Mouse (Mus musculus): ENCODE measurements around the gene Fhdc1. TPM values are rescaled to one million over a fixed set of nuclear protein-coding genes. Genes with fewer than 3 reads are reported as not detected.

Gene Fhdc1
- polyA plus RNA-seq, 1 experiment from 2014 or later: 5.5 TPM

DNA sequence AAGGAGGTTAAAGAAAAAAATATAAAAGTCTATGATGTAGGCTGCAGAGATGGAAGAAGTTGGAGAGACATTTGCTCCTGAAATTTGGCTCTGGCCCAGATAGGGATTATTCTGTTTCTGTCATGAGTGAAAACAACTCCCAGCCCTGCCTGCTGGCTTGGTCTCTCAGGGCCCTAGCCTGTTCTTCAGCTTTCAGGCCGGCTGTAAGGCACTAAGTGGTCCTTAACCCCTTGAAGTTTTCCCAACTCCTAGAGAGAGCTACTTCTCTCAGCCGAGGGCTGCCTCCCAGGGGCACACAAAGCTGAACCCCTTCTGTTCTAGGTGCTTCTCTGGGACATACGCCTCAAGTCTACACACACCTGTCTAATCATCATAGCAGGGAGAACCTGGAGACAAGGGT is 7.7 kb downstream of the Fhdc1 start:
- no peaks in the 10 kb centered on the region for H3K9me3 ChIP-seq
- no peak overlapping the region for H3K4me3 ChIP-seq
- no peak overlapping the region for H3K4me2 ChIP-seq
- no peak overlapping the region for H3K9ac ChIP-seq
- no peak for ATAC-seq (replicated peaks)
- H3K27me3 ChIP-seq (replicated peaks): peaks cover 11% of the 10 kb centered on the region; the same call in 1 of the 2 replicates
- no peak overlapping the region for H3K27ac ChIP-seq
- WGBS: 47% methylated on average over 3 of the region's 3 CpGs
- peaks cover 4% of the 10 kb centered on the region for H3K4me1 ChIP-seq
- H3K36me3 ChIP-seq (replicated peaks): no peaks in the 10 kb centered on the region

DNA sequence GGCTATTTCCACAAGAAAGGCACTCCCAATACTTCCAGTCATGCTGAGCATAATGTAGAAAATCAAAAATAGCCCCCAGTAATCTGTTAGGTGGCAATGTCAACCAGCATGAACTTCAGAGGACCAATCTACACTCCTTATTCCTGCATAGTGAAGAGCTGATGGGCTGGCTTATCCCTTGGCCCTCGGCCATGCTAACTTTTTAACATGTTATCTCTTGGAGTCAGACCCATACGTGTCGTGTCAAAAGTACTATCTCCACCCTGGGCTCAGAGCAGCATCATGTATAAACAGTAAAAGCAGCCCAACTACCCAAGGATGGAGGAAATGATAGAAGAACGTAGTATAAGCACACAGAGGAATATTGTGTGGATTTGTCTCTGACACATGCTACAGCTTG is 9.1 kb downstream of the Fhdc1 start:
- H3K4me1 ChIP-seq: peaks cover 4% of the 10 kb centered on the region
- no peak overlapping the region for H3K27ac ChIP-seq
- H3K9me3 ChIP-seq: no peaks in the 10 kb centered on the region
- H3K27me3 ChIP-seq (replicated peaks): no peaks in the 10 kb centered on the region
- WGBS: 90% methylated on average over 4 of the region's 4 CpGs
- H3K9ac ChIP-seq: no peak overlapping the region
- no peaks in the 10 kb centered on the region for H3K36me3 ChIP-seq (replicated peaks)
- ATAC-seq (replicated peaks): no peak
- H3K4me2 ChIP-seq: no peak overlapping the region
- H3K4me3 ChIP-seq: no peak overlapping the region

DNA sequence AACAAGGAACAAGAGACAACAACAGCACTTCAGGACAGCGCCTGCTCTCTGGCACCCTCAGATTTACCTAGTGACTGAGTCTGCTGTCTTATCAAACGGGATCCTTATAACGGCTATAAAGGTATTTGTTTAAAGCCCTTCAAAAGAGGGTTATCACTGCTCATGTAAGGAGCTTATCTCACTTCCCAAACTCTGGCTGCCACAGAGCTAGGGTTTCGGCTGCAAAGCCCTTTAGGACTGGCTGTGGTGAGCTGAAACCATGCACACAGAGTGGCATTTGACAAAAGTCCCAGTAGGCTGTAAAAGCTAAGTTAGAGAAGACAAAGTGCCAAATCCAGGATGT is 12.1 kb downstream of the Fhdc1 start:
- ATAC-seq (replicated peaks): no peak

DNA sequence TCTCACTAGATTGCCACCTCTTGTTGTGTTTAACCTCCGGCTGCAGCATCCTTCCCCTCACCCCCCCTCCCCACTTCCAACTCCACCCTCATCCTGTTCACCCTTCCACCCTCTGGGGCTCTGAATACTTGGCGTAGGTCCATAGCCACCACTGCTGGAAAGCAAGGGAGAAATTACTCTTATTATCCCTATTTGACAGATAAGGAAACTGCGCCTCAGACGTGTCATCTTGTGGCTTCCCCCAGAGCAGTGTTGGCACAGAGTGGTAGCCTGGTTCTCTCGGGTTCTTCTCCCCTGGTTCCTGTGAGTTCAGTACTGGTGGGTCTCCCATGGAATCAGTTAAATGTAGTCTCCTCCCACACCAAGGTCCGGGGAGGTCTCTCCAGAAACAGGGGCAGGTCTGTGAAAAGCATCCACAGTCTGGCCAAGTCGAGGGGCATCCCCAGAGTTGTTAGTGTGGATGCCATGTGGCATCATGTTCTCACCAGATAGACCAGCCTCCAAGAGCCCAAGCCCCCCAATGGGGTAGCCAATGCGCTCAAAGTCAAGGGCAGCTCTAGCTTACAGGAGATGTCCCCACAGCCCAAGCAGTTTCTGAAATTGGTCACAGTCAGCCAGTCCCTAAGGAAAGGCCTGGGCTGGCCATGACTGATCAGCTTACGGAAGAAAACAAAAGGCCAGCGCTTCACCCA is 12.7 kb downstream of the Fhdc1 start:
- Histone ChIP-seq H3K36me3 (replicated peaks) (no peaks in the 10 kb centered on the region), H3K4me1 (peaks cover 3% of the 10 kb centered on the region), H3K9me3 (no peaks in the 10 kb centered on the region), H3K27ac (no peak overlapping the region), H3K4me2 (no peak overlapping the region), H3K27me3 (replicated peaks) (no peaks in the 10 kb centered on the region), H3K4me3 (no peak overlapping the region), H3K9ac (no peak overlapping the region)
- WGBS: 55% methylated on average over 10 of the region's 10 CpGs
- ATAC-seq (replicated peaks): no peak

More for the DNA sequence above, 12.1 kb downstream of the Fhdc1 start:
- no peak overlapping the region for H3K4me3 ChIP-seq
- no peak overlapping the region for H3K4me2 ChIP-seq
- H3K4me1 ChIP-seq: peaks cover 4% of the 10 kb centered on the region
- H3K9ac ChIP-seq: no peak overlapping the region
- no peaks in the 10 kb centered on the region for H3K36me3 ChIP-seq (replicated peaks)
- 21% methylated on average over 4 of the region's 4 CpGs for WGBS
- no peaks in the 10 kb centered on the region for H3K27me3 ChIP-seq (replicated peaks)
- H3K27ac ChIP-seq: no peak overlapping the region
- no peaks in the 10 kb centered on the region for H3K9me3 ChIP-seq

DNA sequence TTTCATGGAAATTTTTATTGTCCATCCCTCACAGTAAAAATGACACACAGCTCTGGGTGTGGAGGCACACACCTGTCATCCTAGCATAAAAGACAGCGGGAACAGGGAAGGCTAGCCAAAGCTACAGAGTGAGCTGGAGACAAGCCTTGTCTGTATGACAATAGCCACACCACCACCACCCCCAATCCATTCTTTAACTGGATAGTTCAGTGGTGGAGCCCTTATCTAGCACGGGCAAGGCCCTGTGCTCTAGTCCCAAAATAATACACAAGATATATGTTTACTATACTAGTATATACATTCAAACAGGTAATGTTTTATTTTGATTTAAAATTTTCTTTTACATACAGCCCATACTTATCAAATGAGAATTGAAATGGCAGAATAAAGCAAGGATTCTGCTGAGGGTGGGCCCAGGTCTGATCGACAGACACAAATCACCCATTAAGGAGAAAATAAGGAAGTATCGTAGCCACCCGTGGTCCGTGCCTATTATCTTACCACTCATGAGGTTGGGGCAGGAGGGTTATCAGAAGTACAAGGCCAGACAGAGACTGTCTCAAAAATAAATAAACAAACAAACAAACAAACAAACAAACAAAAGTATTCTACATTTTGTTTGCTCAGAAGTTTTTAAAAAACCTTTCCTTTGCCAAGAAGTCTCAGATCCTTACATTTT is 14.3 kb downstream of the Fhdc1 start:
- 77% methylated on average over 6 of the region's 6 CpGs for WGBS

DNA sequence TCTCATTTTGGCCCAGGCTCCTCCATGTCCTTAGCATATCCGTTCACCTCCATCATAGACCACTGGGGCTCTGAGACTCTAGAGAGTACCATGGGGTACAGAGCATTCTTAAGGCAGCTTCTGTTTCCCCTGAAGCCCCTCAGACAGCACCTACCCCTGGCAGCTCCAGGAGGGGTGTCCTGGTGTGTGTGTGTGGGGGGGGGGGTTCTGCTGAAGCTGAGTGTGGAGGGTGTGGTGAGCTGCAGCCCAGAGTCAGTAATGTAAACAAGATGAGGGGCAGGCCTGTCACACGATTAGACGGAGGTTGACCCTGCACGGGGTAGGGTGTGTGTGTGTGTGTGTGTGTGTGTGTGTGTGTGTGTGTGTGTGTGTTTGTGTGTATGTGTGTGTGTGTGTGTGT is 18.5 kb downstream of the Fhdc1 start:
- peaks cover 6% of the 10 kb centered on the region for H3K4me1 ChIP-seq
- no peak overlapping the region for H3K27ac ChIP-seq
- no peak overlapping the region for H3K9ac ChIP-seq
- no peak overlapping the region for H3K4me2 ChIP-seq
- no peak for ATAC-seq (replicated peaks)
- 40% methylated on average over 4 of the region's 4 CpGs for WGBS
- H3K9me3 ChIP-seq: no peaks in the 10 kb centered on the region
- H3K27me3 ChIP-seq (replicated peaks): no peaks in the 10 kb centered on the region
- no peaks in the 10 kb centered on the region for H3K36me3 ChIP-seq (replicated peaks)
- no peak overlapping the region for H3K4me3 ChIP-seq

More for the DNA sequence above, 14.3 kb downstream of the Fhdc1 start:
- H3K27me3 ChIP-seq (replicated peaks): no peaks in the 10 kb centered on the region
- H3K4me1 ChIP-seq: no peaks in the 10 kb centered on the region; the same call in 1 of the 2 replicates
- no peak overlapping the region for H3K9ac ChIP-seq
- no peaks in the 10 kb centered on the region for H3K9me3 ChIP-seq
- H3K27ac ChIP-seq: no peak overlapping the region
- H3K4me3 ChIP-seq: no peak overlapping the region
- no peak overlapping the region for H3K4me2 ChIP-seq
- no peaks in the 10 kb centered on the region for H3K36me3 ChIP-seq (replicated peaks)
- no peak for ATAC-seq (replicated peaks)

DNA sequence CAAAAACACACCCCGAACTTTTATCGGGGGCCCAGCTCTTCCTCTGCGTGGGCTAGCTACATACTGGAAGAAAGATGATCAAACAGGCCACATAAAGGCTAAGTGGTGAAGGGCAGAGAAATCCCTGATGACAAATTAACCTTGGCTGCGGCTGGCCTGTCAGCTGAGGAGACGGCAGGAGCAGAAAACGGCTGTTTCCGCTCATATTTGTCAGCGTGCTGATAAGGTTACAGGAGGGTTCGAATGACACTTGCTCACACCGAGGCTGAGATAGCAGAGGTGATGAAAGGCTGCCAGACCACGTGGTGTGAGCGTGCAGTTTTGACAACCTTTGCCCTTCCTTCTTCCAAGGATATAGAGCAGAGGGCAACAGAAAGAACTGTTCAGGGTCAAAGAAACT is 19.3 kb downstream of the Fhdc1 start:
- H3K4me3 ChIP-seq: no peak overlapping the region
- ATAC-seq (replicated peaks): no peak
- peaks cover 6% of the 10 kb centered on the region for H3K4me1 ChIP-seq
- H3K9me3 ChIP-seq: no peaks in the 10 kb centered on the region
- 40% methylated on average over 12 of the region's 12 CpGs for WGBS
- H3K27ac ChIP-seq: no peak overlapping the region
- H3K27me3 ChIP-seq (replicated peaks): no peaks in the 10 kb centered on the region
- no peak overlapping the region for H3K9ac ChIP-seq
- H3K4me2 ChIP-seq: no peak overlapping the region
- H3K36me3 ChIP-seq (replicated peaks): no peaks in the 10 kb centered on the region

DNA sequence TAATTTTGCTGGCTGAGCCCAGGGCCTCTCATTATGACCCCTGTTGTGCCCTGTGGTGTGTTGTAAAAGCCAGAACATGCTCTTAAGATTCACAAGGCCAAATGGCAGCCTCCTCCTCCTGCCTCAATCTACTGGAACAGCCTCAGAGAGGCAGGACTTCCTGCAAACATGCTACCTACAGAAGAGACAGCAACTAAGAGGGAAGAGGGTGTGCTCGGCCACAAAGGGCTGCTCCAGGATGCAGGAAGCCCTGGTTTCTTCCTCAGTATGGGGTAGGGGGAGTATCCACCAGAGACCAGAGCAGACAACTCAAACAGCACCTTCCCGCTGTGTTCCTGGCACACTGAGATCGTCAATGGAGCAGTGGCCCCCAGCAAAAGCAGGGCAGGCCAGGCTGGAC is 19.7 kb downstream of the Fhdc1 start:
- Histone ChIP-seq H3K27me3 (replicated peaks) (no peaks in the 10 kb centered on the region), H3K4me2 (no peak overlapping the region), H3K36me3 (replicated peaks) (no peaks in the 10 kb centered on the region), H3K27ac (no peak overlapping the region), H3K4me3 (no peak overlapping the region), H3K4me1 (peaks cover 6% of the 10 kb centered on the region), H3K9ac (no peak overlapping the region), H3K9me3 (no peaks in the 10 kb centered on the region)
- no peak for ATAC-seq (replicated peaks)
- 38% methylated on average over 3 of the region's 3 CpGs for WGBS

DNA sequence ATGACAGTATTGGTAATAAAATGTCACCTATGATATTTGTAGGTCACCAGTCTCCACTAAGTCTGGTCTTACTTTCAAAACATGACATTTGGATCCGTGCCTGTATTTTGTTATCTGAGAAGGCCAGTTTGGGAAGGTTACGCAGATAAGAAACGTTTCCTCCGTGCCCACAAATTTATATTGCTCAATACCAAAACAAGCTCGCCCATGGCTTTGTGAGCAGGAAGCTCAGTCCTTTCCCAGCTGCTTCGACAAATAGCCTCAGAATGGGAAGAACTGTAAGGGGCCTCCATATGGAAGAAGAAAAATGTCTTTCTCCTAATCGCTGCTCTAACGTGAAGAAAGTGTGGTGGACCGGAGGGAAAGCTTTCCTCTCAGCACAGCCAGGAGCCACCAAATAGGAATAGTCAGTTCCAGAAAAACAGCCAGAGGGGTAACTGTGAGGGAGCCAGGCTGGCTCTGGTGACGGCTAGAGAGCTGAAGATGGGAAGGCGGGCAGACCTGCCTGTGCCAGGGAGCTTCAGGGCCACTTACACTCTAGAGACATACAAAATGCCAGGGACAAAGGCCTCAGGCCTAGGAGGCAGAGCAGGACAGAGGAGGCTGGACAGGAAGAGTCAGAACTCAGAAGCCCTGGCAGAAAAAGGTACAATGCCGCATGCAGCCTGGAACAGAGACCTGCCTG is 24.4 kb downstream of the Fhdc1 start:
- Histone ChIP-seq H3K4me1 (peaks cover 6% of the 10 kb centered on the region), H3K9me3 (no peaks in the 10 kb centered on the region), H3K9ac (no peak overlapping the region), H3K27ac (no peak overlapping the region), H3K4me3 (no peak overlapping the region), H3K36me3 (replicated peaks) (no peaks in the 10 kb centered on the region), H3K4me2 (no peak overlapping the region), H3K27me3 (replicated peaks) (no peaks in the 10 kb centered on the region)
- WGBS: 78% methylated on average over 12 of the region's 12 CpGs
- ATAC-seq (replicated peaks): no peak

DNA sequence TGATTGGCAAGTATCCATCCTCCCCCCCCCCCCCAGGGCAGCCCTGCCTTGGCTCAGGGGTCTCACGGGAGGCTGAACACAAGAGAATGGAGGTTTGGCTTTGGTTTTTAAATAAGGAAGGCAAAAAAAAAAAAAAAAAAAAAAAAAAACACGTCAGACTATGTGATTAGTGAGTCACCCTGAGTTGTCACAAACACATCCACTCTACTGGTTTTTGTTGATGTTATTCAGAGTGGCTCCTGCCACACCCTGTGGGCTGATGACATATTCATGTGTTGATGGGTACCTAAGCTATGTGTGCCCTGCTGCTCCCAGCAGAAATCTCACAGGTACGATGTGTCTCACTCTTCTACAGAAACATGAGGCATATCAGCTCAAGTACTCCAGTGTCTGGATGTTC is 29.6 kb downstream of the Fhdc1 start:
- Histone ChIP-seq H3K9me3 (no peaks in the 10 kb centered on the region), H3K4me2 (no peak overlapping the region), H3K9ac (no peak overlapping the region), H3K27ac (no peak overlapping the region), H3K4me1 (no peaks in the 10 kb centered on the region), H3K27me3 (replicated peaks) (no peaks in the 10 kb centered on the region), H3K36me3 (replicated peaks) (no peaks in the 10 kb centered on the region), H3K4me3 (no peak overlapping the region)
- no peak for ATAC-seq (replicated peaks)
- WGBS: 37% methylated on average over 3 of the region's 3 CpGs

DNA sequence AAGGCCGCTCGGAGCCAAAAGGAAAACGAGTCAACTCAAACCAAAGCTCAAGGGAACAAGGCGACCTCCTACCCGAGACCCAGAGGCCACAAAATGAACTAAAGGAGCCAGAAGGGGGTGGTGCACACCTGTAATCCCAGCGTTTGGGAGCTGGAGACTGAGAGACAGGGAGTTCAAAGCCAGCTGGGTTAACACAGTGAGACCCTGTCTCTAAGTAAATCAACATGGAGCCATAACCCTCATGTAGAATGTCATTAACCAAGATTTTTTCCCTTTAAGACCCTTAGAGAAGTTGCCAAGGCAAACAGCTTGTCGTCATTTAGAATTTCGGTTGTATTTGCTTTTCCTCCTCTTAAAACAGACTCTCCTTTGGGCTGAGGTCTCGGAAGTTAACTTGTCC is 31.2 kb downstream of the Fhdc1 start:
- Histone ChIP-seq H3K36me3 (replicated peaks) (no peaks in the 10 kb centered on the region), H3K9ac (no peak overlapping the region), H3K4me1 (no peaks in the 10 kb centered on the region), H3K4me3 (no peak overlapping the region), H3K4me2 (no peak overlapping the region), H3K27me3 (replicated peaks) (no peaks in the 10 kb centered on the region), H3K27ac (no peak overlapping the region), H3K9me3 (no peaks in the 10 kb centered on the region)
- WGBS: 85% methylated on average over 9 of the region's 9 CpGs
- ATAC-seq (replicated peaks): no peak

DNA sequence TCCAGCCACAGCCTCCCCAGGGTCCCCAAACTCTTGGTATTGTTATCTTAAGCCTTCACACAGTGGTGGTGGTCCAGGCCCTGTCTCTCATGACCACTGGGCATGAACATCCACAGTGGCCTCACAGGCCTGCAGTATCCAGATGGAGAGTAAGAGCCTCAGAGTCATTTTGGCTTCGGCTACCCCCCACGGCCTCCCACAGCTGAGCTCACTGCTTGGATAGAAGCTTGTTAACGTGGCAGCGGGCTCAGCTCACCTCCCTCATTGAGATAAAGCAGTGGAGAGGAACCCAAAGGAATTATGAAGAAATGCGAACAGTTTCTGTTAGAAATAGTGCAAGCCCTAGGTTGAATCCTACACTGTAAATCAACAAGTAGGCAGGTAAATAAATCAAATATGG is 32.4 kb downstream of the Fhdc1 start:
- Histone ChIP-seq H3K4me1 (no peaks in the 10 kb centered on the region), H3K27ac (no peak overlapping the region), H3K36me3 (replicated peaks) (no peaks in the 10 kb centered on the region), H3K27me3 (replicated peaks) (no peaks in the 10 kb centered on the region), H3K4me3 (no peak overlapping the region), H3K9ac (no peak overlapping the region), H3K4me2 (no peak overlapping the region), H3K9me3 (no peaks in the 10 kb centered on the region)
- no peak for ATAC-seq (replicated peaks)
- WGBS: 62% methylated on average over 5 of the region's 5 CpGs

DNA sequence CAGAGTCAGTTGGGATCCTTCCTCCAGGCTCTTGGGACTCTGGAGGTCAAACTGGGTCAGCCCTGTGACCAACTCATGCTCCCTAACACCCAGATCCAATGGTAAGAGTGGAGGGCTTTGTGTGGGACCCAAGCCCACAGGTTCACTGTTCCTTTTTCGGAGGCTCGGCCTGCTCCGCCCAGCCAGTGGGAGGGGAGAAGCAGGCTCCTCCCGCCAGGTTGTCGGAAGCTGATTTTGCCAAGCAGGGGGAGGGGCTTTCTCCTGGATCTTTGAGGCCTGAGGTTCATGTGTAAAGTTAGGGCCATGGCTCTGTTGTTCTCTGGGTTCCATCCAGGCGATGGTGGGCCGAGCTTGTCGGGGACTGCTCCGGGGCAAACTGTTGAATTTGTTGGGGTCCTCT is 34.4 kb downstream of the Fhdc1 start:
- Histone ChIP-seq H3K4me2 (no peak overlapping the region), H3K9ac (no peak overlapping the region), H3K4me3 (no peak overlapping the region), H3K27me3 (replicated peaks) (no peaks in the 10 kb centered on the region), H3K36me3 (replicated peaks) (no peaks in the 10 kb centered on the region), H3K9me3 (no peaks in the 10 kb centered on the region), H3K27ac (no peak overlapping the region), H3K4me1 (no peaks in the 10 kb centered on the region)
- 32% methylated on average over 9 of the region's 9 CpGs for WGBS
- ATAC-seq (replicated peaks): no peak

Data from midbrain, embryonic 15.5 days (tissue).